Mouse (Mus musculus) hindbrain, embryonic 13.5 days (tissue): Measurements from ENCODE around the gene 4921524J17Rik. TPM values are rescaled to one million over a fixed set of nuclear protein-coding genes. Genes with fewer than 3 reads are reported as not detected.

ENCODE experiments used
- ATAC-seq: fragments of 200-750 bp; cut with Nextera tagmentation; 2 replicates; pipeline ENCODE4 v1.8.0; 2017; ENCODE audit warnings: moderate TSS enrichment; ENCODE audit not compliant: low FRiP score
- H3K27ac ChIP-seq: fragments of 300-500 bp; sonication (generic); 2 replicates; pipeline ENCODE4 v1.5.1; 2015; ENCODE audit warnings: inconsistent platforms, mild to moderate bottlenecking, moderate library complexity
- H3K27me3 ChIP-seq: fragments of 300-500 bp; sonication (generic); 2 replicates; pipeline ENCODE4 v1.6.1; 2015; ENCODE audit warnings: mild to moderate bottlenecking, inconsistent platforms
- H3K36me3 ChIP-seq: fragments of 300-500 bp; sonication (generic); 2 replicates; pipeline ENCODE4 v1.6.1; 2015; ENCODE audit warnings: mild to moderate bottlenecking, inconsistent platforms
- H3K4me1 ChIP-seq: fragments of 300-500 bp; sonication (generic); replicated peaks from 2 replicates; pipeline ENCODE4 v1.6.1; 2015; ENCODE audit warnings: inconsistent platforms
- H3K4me2 ChIP-seq: fragments of 300-500 bp; sonication (generic); 2 replicates; pipeline ENCODE4 v1.6.1; 2015; ENCODE audit warnings: inconsistent platforms, mild to moderate bottlenecking, moderate library complexity
- H3K4me3 ChIP-seq: fragments of 300-500 bp; sonication (generic); 2 replicates; pipeline ENCODE4 v1.5.1; 2015; ENCODE audit warnings: mild to moderate bottlenecking, inconsistent platforms
- H3K9ac ChIP-seq: fragments of 300-500 bp; sonication (generic); 2 replicates; pipeline ENCODE4 v1.6.1; 2015; ENCODE audit warnings: mild to moderate bottlenecking, inconsistent platforms
- H3K9me3 ChIP-seq: fragments of 300-500 bp; sonication (generic); 2 replicates; pipeline ENCODE4 v1.6.1; 2016; ENCODE audit warnings: inconsistent platforms
- WGBS: fragments of 180-500 bp; shearing (Covaris S2); methylation state at CpG from one replicate; pipeline ENCODE4 v1.1.7; 2015; 5-methylcytosine and 5-hydroxymethylcytosine counted together
- polyA plus RNA-seq: library from polyadenylated mRNA; unstranded; fragments of >200 nt; fragmentation: Nextera tagmentation; extraction: Ambion mirVana; gene quantifications from 2 replicates; pipeline ENCODE4 v1.2.1, GENCODE M21; 2015

The 4921524J17Rik gene
- polyA plus RNA-seq, 1 experiment from 2014 or later, result 46.7 TPM

DNA sequence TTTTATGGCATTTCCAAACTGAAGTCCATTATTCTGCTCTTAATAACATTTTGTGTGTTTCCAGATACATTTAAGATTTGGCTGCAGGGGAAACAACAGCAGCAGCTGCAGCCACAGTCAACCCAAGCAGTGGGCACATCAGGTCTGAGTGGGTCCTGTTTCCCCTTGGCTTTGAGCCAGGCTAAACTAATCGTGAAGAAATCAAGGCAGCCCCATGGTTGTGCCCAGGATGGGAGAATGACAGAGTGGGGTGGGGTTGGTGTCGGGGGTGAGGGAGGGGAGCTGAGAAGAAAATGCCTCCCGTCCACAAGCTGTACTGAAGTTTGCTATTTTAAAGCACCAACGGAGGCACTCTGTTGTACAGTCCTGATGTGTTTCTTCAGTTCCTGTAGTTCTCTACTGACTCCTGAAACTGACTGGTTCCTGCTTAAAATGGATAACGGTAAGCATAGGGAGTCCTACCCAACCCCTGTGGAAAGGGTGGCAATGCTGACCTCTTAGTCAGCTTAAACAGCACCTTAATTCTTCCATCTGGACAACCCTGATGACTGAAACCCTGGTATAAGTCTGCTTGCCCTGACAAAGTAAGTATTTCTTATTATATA is 59.1 kb downstream of the 4921524J17Rik start:
- H3K9ac ChIP-seq, result no peak overlapping the region
- no peak for ATAC-seq
- H3K27ac ChIP-seq, result no peak overlapping the region
- no peaks in the 10 kb centered on the region for H3K9me3 ChIP-seq
- no peak overlapping the region for H3K4me3 ChIP-seq
- no peak overlapping the region for H3K4me2 ChIP-seq
- WGBS, result 70% methylated on average over 5 of the region's 5 CpGs
- H3K36me3 ChIP-seq, result no peaks in the 10 kb centered on the region
- H3K27me3 ChIP-seq, result no peaks in the 10 kb centered on the region
- no peaks in the 10 kb centered on the region for H3K4me1 ChIP-seq

- WGBS, result 95% methylated on average over 1 of the region's 1 CpGs
- Histone ChIP-seq H3K4me3 (no peak overlapping the region), H3K4me2 (no peak overlapping the region), H3K4me1 (no peaks in the 10 kb centered on the region), H3K36me3 (no peaks in the 10 kb centered on the region), H3K9me3 (no peaks in the 10 kb centered on the region), H3K9ac (no peak overlapping the region), H3K27me3 (no peaks in the 10 kb centered on the region), H3K27ac (no peak overlapping the region)
- no peak for ATAC-seq
Observed at GRCm38 (mm10) chr8:85372465-85372839, 60.2 kb downstream of the 4921524J17Rik start.

DNA sequence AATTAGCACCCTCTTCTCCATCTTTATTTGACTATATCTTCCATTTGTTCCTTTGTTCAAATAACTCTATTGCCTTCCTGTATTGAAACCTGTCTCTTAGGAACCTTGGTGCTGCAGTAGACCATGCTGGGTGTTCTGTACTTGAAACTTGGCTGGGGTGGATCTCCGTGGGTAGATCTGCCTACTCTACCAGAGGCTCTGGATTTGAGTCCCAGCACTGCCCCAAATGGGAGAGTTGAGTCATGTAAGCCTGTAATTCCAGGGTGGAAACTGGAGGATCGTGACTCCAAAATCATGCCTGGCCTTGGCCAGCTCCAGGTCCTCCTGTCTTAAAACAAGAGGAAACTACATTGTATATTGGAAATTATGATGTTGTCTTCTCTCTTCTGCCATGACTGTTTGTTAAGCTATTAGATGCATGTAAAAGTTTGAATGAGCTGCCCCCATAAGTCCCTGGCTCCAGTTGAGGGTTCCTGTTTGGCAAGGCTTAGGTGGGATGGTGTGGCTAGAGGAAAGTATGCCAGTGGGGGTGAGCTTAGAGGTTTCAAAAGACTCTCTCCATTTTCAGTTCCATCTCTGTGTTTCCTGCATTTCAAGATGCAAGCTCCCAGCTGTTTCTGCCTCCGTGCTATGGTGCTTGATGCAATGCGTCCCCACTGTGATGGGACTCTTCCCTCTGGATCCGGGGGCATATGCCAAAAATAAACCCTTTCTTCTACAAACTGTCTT is 60.7 kb downstream of the 4921524J17Rik start:
- no peaks in the 10 kb centered on the region for H3K4me1 ChIP-seq
- no peaks in the 10 kb centered on the region for H3K27me3 ChIP-seq
- no peak overlapping the region for H3K9ac ChIP-seq
- 82% methylated on average over 5 of the region's 5 CpGs for WGBS
- H3K4me2 ChIP-seq, result no peak overlapping the region
- no peak overlapping the region for H3K27ac ChIP-seq
- H3K36me3 ChIP-seq, result no peaks in the 10 kb centered on the region
- no peak for ATAC-seq
- H3K9me3 ChIP-seq, result no peaks in the 10 kb centered on the region
- no peak overlapping the region for H3K4me3 ChIP-seq

- Histone ChIP-seq H3K4me1 (no peaks in the 10 kb centered on the region; the same call in 1 of the 2 replicates), H3K27me3 (no peaks in the 10 kb centered on the region), H3K36me3 (no peaks in the 10 kb centered on the region), H3K4me3 (no peak overlapping the region), H3K27ac (no peak overlapping the region), H3K9me3 (no peaks in the 10 kb centered on the region), H3K4me2 (no peak overlapping the region), H3K9ac (no peak overlapping the region)
- 52% methylated on average over 6 of the region's 6 CpGs for WGBS
- no peak for ATAC-seq
Observed at GRCm38 (mm10) chr8:85365176-85365575, 67.5 kb downstream of the 4921524J17Rik start.

DNA sequence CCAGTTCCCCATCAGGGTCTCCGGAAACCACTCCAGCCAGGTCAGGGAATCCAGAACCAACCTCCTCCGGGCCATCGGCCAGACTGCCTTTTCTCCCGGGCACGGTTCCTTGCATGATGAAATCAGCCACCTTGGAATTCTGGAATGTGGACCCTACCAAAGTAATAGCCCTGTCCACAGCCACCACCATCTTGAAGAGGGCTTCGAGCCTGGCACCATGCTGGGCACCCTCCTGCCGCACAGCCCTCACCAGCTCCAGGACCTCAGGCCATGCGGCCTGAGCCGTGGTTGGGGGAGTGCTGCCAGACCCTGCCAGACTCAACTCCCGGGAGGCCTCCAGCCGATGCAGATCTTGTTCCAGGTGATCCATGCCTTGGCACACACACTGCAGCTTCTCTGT is 68.0 kb downstream of the 4921524J17Rik start:
- Histone ChIP-seq H3K4me1 (no peaks in the 10 kb centered on the region; the same call in 1 of the 2 replicates), H3K9ac (no peak overlapping the region), H3K9me3 (no peaks in the 10 kb centered on the region), H3K36me3 (no peaks in the 10 kb centered on the region), H3K27me3 (no peaks in the 10 kb centered on the region), H3K4me3 (no peak overlapping the region), H3K27ac (no peak overlapping the region), H3K4me2 (no peak overlapping the region)
- WGBS, result 84% methylated on average over 11 of the region's 11 CpGs
- no peak for ATAC-seq

DNA sequence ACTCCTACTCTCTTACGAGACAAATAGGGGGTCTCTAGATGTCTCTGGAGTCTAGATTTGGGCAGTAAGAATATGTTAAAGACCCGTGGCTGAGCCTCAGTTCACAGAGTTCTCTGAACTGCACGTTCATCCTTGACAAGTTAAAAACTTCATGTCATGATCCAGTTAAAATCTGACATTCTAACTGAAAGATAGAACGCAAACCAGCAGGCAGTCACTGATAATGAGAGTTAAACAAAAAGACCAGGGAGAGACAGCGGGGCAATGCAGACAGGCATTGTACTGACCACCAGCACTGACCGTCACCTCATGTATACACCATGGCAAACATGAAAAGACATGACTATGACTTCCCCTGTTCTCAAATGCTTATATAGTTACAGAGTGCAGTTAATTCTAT is 69.2 kb downstream of the 4921524J17Rik start:
- 79% methylated on average over 6 of the region's 6 CpGs for WGBS
- Histone ChIP-seq H3K9ac (no peak overlapping the region), H3K36me3 (no peaks in the 10 kb centered on the region), H3K27ac (no peak overlapping the region), H3K4me1 (no peaks in the 10 kb centered on the region; the same call in 1 of the 2 replicates), H3K9me3 (no peaks in the 10 kb centered on the region), H3K4me2 (no peak overlapping the region), H3K4me3 (no peak overlapping the region), H3K27me3 (no peaks in the 10 kb centered on the region)
- no peak for ATAC-seq

DNA sequence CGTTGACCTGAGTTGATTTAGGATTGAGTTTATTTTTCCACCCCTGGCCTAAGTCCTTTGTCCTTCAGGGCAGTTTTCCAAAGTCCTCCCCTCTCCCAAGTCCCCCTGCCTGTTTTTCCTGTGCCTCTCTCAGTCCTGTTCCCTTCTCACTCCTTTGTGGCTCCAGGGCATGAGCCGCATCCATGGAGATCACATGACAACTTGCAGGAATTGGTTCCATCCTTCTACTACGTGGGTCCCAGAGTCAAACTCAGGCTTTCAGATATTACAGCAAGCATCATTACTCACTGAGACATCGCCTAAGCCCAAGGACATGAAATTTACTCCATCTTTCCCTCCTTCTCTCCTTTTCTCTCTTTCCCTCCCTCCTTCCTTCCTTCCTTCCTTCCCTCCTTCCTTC is 70.4 kb downstream of the 4921524J17Rik start:
- Histone ChIP-seq H3K4me1 (no peaks in the 10 kb centered on the region; the same call in 1 of the 2 replicates), H3K27ac (no peak overlapping the region), H3K36me3 (no peaks in the 10 kb centered on the region), H3K27me3 (no peaks in the 10 kb centered on the region), H3K9me3 (no peaks in the 10 kb centered on the region), H3K4me2 (no peak overlapping the region), H3K4me3 (no peak overlapping the region), H3K9ac (no peak overlapping the region)
- ATAC-seq, result no peak
- 78% methylated on average over 4 of the region's 4 CpGs for WGBS

Other genes with a start within 250 kb of the 4921524J17Rik start
- not detected in 2 replicates for gene Olfr371, start 206.8 kb downstream of the 4921524J17Rik start, polyA plus RNA-seq
- 70.5 and 77.0 TPM in 2 replicates for gene Orc6, start 133.2 kb downstream of the 4921524J17Rik start, polyA plus RNA-seq
- 169 and 179 TPM in 2 replicates for gene Vps35, start 133.0 kb downstream of the 4921524J17Rik start, polyA plus RNA-seq
- gene Mylk3, start 46.5 kb downstream of the 4921524J17Rik start, polyA plus RNA-seq, result 0.38 and 0.39 TPM in 2 replicates
- gene Gpt2, start 59.7 kb upstream of the 4921524J17Rik start, polyA plus RNA-seq, result 39.9 and 47.7 TPM in 2 replicates
- 168 and 172 TPM in 2 replicates for gene Dnaja2, start 122.5 kb upstream of the 4921524J17Rik start, polyA plus RNA-seq